Mouse (Mus musculus) midbrain, embryonic 13.5 days (tissue): ENCODE measurements around the gene Arpc1b. TPM values are rescaled to one million over a fixed set of nuclear protein-coding genes. Genes with fewer than 3 reads are reported as not detected.
"Not testable (repeated sequence)": the region's sequence is repeated elsewhere in the genome, so short reads cannot be mapped to it uniquely, and the experiment has no call there.

Experiments used
- ATAC-seq: fragments of 200-750 bp; cut with Nextera tagmentation; 2 replicates; pipeline ENCODE4 v1.8.0; 2017; ENCODE audit warnings: mild to moderate bottlenecking, moderate TSS enrichment, moderate library complexity
- H3K27ac ChIP-seq: fragments of 300-500 bp; sonication (generic); 2 replicates; pipeline ENCODE4 v1.5.1; 2015; ENCODE audit warnings: inconsistent platforms, mild to moderate bottlenecking, moderate library complexity
- H3K27me3 ChIP-seq: fragments of 300-500 bp; sonication (generic); 2 replicates; pipeline ENCODE4 v1.6.1; 2015; ENCODE audit warnings: mild to moderate bottlenecking, inconsistent platforms
- H3K36me3 ChIP-seq: fragments of 300-500 bp; sonication (generic); 2 replicates; pipeline ENCODE4 v1.6.1; 2015; ENCODE audit warnings: mild to moderate bottlenecking, inconsistent platforms
- H3K4me1 ChIP-seq: fragments of 300-500 bp; sonication (generic); replicated peaks from 2 replicates; pipeline ENCODE4 v1.6.1; 2015; ENCODE audit warnings: inconsistent platforms
- H3K4me2 ChIP-seq: fragments of 300-500 bp; sonication (generic); replicated peaks from 2 replicates; pipeline ENCODE4 v1.6.1; 2015; ENCODE audit warnings: moderate library complexity, mild to moderate bottlenecking, inconsistent platforms
- H3K4me3 ChIP-seq: fragments of 300-500 bp; sonication (generic); replicated peaks from 2 replicates; pipeline ENCODE4 v1.5.1; 2015; ENCODE audit warnings: mild to moderate bottlenecking, inconsistent platforms
- H3K9ac ChIP-seq: fragments of 300-500 bp; sonication (generic); replicated peaks from 2 replicates; pipeline ENCODE4 v1.6.1; 2015; ENCODE audit warnings: mild to moderate bottlenecking, inconsistent platforms
- H3K9me3 ChIP-seq: fragments of 300-500 bp; sonication (generic); 2 replicates; pipeline ENCODE4 v1.6.1; 2016; ENCODE audit warnings: mild to moderate bottlenecking, inconsistent platforms
- WGBS: fragments of 180-500 bp; shearing (Covaris S2); methylation state at CpG from one replicate; pipeline ENCODE4 v1.1.7; 2015; 5-methylcytosine and 5-hydroxymethylcytosine counted together
- polyA plus RNA-seq: library from polyadenylated mRNA; unstranded; fragments of >200 nt; fragmentation: Nextera tagmentation; extraction: Ambion mirVana; gene quantifications from 2 replicates; pipeline ENCODE4 v1.2.1, GENCODE M21; 2015

Gene Arpc1b
- polyA plus RNA-seq, 1 experiment from 2014 or later = 64.1 TPM

GRCm38 (mm10) chr5:145089878-145090277 lies 24.1 kb upstream of the Arpc1b start:
- Histone ChIP-seq H3K9me3 (no peaks in the 10 kb centered on the region), H3K9ac (no peak overlapping the region), H3K36me3 (peaks cover 48% of the 10 kb centered on the region), H3K27me3 (no peaks in the 10 kb centered on the region), H3K4me2 (no peak overlapping the region), H3K4me1 (peaks cover 6% of the 10 kb centered on the region), H3K4me3 (no peak overlapping the region), H3K27ac (no peak overlapping the region)
- ATAC-seq = no peak
- 97% methylated on average over 3 of the region's 3 CpGs for WGBS

DNA sequence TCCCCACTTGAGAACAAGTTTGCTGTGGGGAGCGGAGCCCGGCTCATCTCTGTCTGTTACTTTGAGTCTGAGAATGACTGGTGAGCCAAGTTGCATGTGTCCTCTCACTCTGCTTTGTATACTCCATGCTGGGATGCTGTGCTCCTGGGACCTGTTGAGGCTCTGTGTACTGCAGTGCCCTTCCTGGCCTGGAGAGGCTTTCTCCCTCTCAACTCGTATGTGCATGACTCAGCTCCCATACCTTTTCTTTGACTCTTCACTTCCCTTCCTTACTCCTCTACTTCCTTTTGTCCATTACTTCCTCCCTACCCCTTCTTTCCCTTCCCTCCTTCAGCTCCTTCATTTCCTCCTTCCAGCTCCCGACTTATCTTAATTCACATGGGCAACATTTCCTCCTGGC lies 17.8 kb upstream of the Arpc1b start:
- Histone ChIP-seq H3K9me3 (no peaks in the 10 kb centered on the region), H3K4me2 (no peak overlapping the region), H3K4me1 (no peaks in the 10 kb centered on the region), H3K36me3 (peaks cover 94% of the 10 kb centered on the region), H3K9ac (no peak overlapping the region), H3K4me3 (no peak overlapping the region), H3K27ac (no peak overlapping the region), H3K27me3 (no peaks in the 10 kb centered on the region)
- ATAC-seq = no peak
- WGBS = 89% methylated on average over 4 of the region's 4 CpGs

GRCm38 (mm10) chr5:145098340-145098821 lies 15.6 kb upstream of the Arpc1b start:
- Histone ChIP-seq H3K27ac (no peak overlapping the region), H3K9ac (no peak overlapping the region), H3K4me2 (no peak overlapping the region), H3K4me3 (no peak overlapping the region), H3K9me3 (no peaks in the 10 kb centered on the region), H3K36me3 (peaks cover 95% of the 10 kb centered on the region), H3K4me1 (no peaks in the 10 kb centered on the region), H3K27me3 (no peaks in the 10 kb centered on the region)
- no peak for ATAC-seq
- 97% methylated on average over 10 of the region's 10 CpGs for WGBS

DNA sequence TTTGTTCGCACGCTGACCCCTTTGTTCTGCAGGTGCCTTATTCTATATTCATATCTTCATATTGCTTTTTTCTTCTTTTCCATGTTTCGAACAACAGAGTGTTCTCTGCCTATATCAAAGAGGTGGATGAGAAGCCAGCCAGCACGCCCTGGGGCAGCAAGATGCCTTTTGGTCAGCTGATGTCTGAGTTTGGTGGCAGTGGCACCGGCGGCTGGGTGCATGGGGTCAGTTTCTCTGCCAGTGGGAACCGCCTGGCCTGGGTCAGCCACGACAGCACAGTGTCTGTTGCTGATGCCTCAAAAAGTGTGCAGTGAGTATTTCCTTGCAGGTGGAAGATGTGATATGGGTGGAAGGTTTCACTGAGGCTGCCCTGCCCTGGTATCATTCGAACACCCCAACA lies 13.1 kb upstream of the Arpc1b start:
- Histone ChIP-seq H3K9ac (no peak overlapping the region), H3K4me3 (no peak overlapping the region), H3K27me3 (no peaks in the 10 kb centered on the region), H3K36me3 (peaks cover 96% of the 10 kb centered on the region), H3K27ac (no peak overlapping the region), H3K4me1 (no peaks in the 10 kb centered on the region), H3K4me2 (no peak overlapping the region), H3K9me3 (no peaks in the 10 kb centered on the region)
- ATAC-seq = no peak
- 97% methylated on average over 9 of the region's 9 CpGs for WGBS

DNA sequence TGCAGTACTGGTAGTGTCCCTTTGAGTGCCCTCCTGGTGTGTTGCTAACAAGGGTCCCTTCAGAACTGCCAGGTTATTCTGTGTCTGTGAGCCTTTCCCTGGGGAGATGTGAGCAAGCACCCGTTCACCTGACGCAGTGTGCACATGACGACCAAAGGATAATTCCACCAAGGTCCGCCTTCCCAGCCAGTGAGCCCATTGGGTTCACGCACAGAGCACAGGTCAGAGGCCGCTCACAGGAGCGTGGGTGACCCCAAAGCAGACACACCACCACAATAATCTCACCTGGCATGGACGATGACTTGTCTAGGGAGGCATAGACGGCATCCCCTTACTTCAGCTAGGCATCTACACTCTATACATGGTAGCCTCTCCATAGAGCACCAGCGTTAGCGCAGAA lies 12.6 kb upstream of the Arpc1b start:
- H3K9ac ChIP-seq, H3K4me2 ChIP-seq, H3K9me3 ChIP-seq, ATAC-seq, H3K4me3 ChIP-seq, H3K4me1 ChIP-seq, H3K27me3 ChIP-seq, H3K27ac ChIP-seq: not testable (repeated sequence)
- 98% methylated on average over 11 of the region's 11 CpGs for WGBS
- H3K36me3 ChIP-seq = peaks cover 96% of the 10 kb centered on the region

- ATAC-seq = no peak
- no peaks in the 10 kb centered on the region for H3K27me3 ChIP-seq
- no peaks in the 10 kb centered on the region for H3K4me1 ChIP-seq
- H3K36me3 ChIP-seq = peaks cover 96% of the 10 kb centered on the region
- no peak overlapping the region for H3K4me3 ChIP-seq
- 97% methylated on average over 4 of the region's 4 CpGs for WGBS
- no peak overlapping the region for H3K27ac ChIP-seq
- H3K9me3 ChIP-seq = no peaks in the 10 kb centered on the region
- no peak overlapping the region for H3K4me2 ChIP-seq
- H3K9ac ChIP-seq = no peak overlapping the region
Measured at GRCm38 (mm10) chr5:145102706-145103105, 11.3 kb upstream of the Arpc1b start.

GRCm38 (mm10) chr5:145104328-145104727 lies 9.7 kb upstream of the Arpc1b start:
- Histone ChIP-seq H3K27me3 (no peaks in the 10 kb centered on the region), H3K4me3 (no peak overlapping the region), H3K4me2 (no peak overlapping the region), H3K9ac (no peak overlapping the region), H3K27ac (no peak overlapping the region), H3K9me3 (no peaks in the 10 kb centered on the region), H3K4me1 (no peaks in the 10 kb centered on the region), H3K36me3 (peaks cover 97% of the 10 kb centered on the region)
- no peak for ATAC-seq
- WGBS = 92% methylated on average over 9 of the region's 9 CpGs

GRCm38 (mm10) chr5:145105694-145106275 lies 8.2 kb upstream of the Arpc1b start:
- Histone ChIP-seq H3K36me3 (peaks cover 97% of the 10 kb centered on the region), H3K4me1 (no peaks in the 10 kb centered on the region), H3K4me3 (no peak overlapping the region), H3K9ac (no peak overlapping the region), H3K4me2 (no peak overlapping the region), H3K27ac (no peak overlapping the region), H3K27me3 (no peaks in the 10 kb centered on the region), H3K9me3 (no peaks in the 10 kb centered on the region)
- ATAC-seq = no peak
- 96% methylated on average over 9 of the region's 9 CpGs for WGBS

GRCm38 (mm10) chr5:145110401-145110800 lies 3.6 kb upstream of the Arpc1b start:
- Histone ChIP-seq H3K9ac (no peak overlapping the region), H3K4me2 (no peak overlapping the region), H3K9me3 (no peaks in the 10 kb centered on the region), H3K36me3 (peaks cover 60% of the 10 kb centered on the region), H3K4me3 (no peak overlapping the region), H3K27ac (no peak overlapping the region), H3K27me3 (peaks cover 22% of the 10 kb centered on the region), H3K4me1 (peaks cover 14% of the 10 kb centered on the region)
- ATAC-seq = no peak
- 93% methylated on average over 6 of the region's 6 CpGs for WGBS

- no peak overlapping the region for H3K27ac ChIP-seq
- peaks cover 14% of the 10 kb centered on the region for H3K4me1 ChIP-seq
- no peak overlapping the region for H3K4me2 ChIP-seq
- no peak overlapping the region for H3K9ac ChIP-seq
- no peak for ATAC-seq
- H3K27me3 ChIP-seq = peaks cover 31% of the 10 kb centered on the region
- H3K4me3 ChIP-seq = no peak overlapping the region
- 86% methylated on average over 8 of the region's 8 CpGs for WGBS
- H3K36me3 ChIP-seq = peaks cover 38% of the 10 kb centered on the region
- H3K9me3 ChIP-seq = no peaks in the 10 kb centered on the region
Measured at GRCm38 (mm10) chr5:145112566-145112965, 1.4 kb upstream of the Arpc1b start.

- H3K4me2 ChIP-seq = peak overlapping the region; percentile 57; the same call in 1 of the 2 replicates
- H3K4me3 ChIP-seq = peak overlapping the region; percentile 42; the same call in 1 of the 2 replicates
- WGBS = 54% methylated on average over 2 of the region's 2 CpGs
Measured at GRCm38 (mm10) chr5:145113416-145113815, 599 bp upstream of the Arpc1b start.

DNA sequence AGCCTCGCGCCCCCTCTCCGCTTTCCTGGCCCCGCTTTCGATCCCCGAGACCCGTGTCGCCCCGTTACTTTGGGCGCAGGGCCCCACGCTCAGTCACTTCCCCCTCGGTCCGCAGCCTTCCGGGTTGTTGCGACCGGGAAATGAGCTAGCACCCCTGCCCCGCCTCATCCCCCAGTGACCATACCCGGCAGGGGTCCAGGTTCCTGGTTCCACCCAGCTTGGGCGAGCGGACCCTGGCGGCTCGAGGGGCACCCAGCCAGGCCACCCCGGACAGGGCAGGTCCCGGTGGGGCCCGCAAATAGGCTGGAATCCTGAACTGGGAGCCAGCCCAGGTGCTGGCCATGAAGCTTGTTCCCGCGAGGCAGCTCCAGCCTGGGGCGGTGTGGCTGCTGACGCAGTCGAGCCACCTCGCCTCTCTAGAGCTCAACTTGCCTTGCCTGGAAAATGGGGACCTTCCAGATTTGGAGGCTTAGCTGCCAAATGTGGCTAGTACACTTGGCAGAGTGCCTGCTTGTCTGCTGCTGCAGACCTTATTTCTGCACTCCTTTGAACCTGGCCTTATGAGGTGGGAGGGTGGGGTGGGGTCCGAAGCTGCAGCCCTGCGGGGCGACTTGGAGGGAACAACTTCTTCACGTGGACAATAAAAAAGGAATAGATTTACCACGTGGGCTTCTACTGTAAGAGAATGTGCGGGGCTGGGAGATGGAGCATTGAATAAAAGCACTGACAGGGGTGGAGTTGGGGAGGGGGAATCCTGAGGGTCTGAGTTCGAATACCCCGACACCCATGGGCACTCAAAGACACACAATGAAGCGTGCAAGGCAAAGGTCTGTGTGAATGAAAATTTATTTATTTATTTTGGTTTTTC lies 825 bp downstream of the Arpc1b start:
- H3K9ac ChIP-seq = peak overlapping the region; percentile 56
- H3K27ac ChIP-seq = no peak overlapping the region
- WGBS = 21% methylated on average over 39 of the region's 40 CpGs
- H3K4me2 ChIP-seq = peak overlapping the region; percentile 57
- H3K4me3 ChIP-seq = peak overlapping the region; percentile 42
- peaks cover 31% of the 10 kb centered on the region for H3K27me3 ChIP-seq
- no peaks in the 10 kb centered on the region for H3K9me3 ChIP-seq
- peaks cover 17% of the 10 kb centered on the region for H3K36me3 ChIP-seq
- H3K4me1 ChIP-seq = peaks cover 14% of the 10 kb centered on the region
- ATAC-seq = peak; percentile 47

More at GRCm38 (mm10) chr5:145113416-145113815, 599 bp upstream of the Arpc1b start:
- peaks cover 31% of the 10 kb centered on the region for H3K27me3 ChIP-seq
- peaks cover 14% of the 10 kb centered on the region for H3K4me1 ChIP-seq
- peaks cover 30% of the 10 kb centered on the region for H3K36me3 ChIP-seq
- no peak for ATAC-seq
- no peaks in the 10 kb centered on the region for H3K9me3 ChIP-seq
- H3K9ac ChIP-seq = no peak overlapping the region
- no peak overlapping the region for H3K27ac ChIP-seq
